Mouse (Mus musculus) induced T-regulatory cell, adult 2 months (primary cell): ENCODE data around the gene Hcn1.

Source experiments
- DNase-seq: peaks from one replicate; pipeline ENCODE4 v3.0.0-alpha.2; 2012; ENCODE audit warnings: low read depth

Hcn1 gene

DNA sequence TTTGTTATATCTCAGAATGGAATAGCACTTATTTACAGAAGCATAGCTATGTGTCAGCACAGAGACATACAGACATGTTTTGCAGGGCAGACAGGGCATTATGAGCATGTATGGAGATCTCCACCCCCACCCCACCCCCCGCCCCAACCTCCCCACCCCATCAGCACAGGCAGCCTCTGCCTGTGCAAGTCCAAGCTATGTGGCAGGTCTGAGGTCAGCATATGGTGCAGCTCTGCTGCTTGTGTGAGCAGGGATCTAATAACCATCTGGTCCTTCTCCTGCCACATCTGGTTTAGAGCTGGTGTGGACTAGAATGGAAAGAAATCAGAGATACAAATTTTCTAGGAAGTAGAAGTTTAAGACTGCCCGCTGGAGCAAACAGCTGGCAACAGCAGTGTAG is 424.4 kb downstream of the Hcn1 start:
- no peak for DNase-seq

- DNase-seq = no peak
These were observed 425.7 kb downstream of the Hcn1 start for GRCm38 (mm10) chr13:118027868-118028267.

- no peak for DNase-seq
These were observed 426.5 kb downstream of the Hcn1 start for GRCm38 (mm10) chr13:118028662-118029061.

DNA sequence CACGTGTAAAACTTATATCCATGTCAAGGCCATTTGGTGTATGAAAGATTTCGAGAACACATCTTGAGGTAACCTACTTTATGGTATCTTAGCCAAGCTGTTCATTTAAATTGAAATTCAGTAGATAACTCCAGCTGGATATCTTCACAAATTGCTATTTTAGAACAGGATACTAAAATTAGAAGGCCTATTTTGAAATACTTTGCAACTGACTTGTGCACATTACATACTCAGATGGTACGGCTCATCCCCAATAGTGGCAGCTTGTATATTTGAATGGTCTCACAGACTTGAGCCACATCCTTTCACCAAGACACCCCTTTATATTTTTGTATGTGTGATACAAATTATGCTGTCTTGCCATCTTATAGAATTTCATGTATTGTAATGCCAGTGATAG is 427.5 kb downstream of the Hcn1 start:
- no peak for DNase-seq

GRCm38 (mm10) chr13:118035598-118035997 is 433.5 kb downstream of the Hcn1 start:
- no peak for DNase-seq
